Mouse (Mus musculus): Measurements from ENCODE around the gene Ythdf1.

- no peak for TF ChIP-seq CTCF (IDR thresholded peaks at IDR 0.05; ENCODE audit: low read depth)
- TF ChIP-seq EP300 (IDR thresholded peaks at IDR 0.05; ENCODE audit: low read depth): no peak
Observed at GRCm38 (mm10) chr2:180893537-180894028, 27.2 kb downstream of the Ythdf1 start.
